Mouse (Mus musculus) heart, embryonic 11.5 days (tissue): ENCODE results near the gene Oma1. TPM values are rescaled to one million over a fixed set of nuclear protein-coding genes. Genes with fewer than 3 reads are reported as not detected.

Experiments
- ATAC-seq: fragments of 200-750 bp; cut with Nextera tagmentation; replicated peaks from 2 replicates; pipeline ENCODE4 v1.8.0; 2017; ENCODE audit warnings: moderate library complexity; ENCODE audit not compliant: insufficient number of reproducible peaks, low FRiP score, low TSS enrichment
- H3K27ac ChIP-seq: fragments of 300-500 bp; sonication (generic); 2 replicates; pipeline ENCODE4 v1.5.1; 2014; ENCODE audit warnings: mild to moderate bottlenecking, low read depth, low read length
- H3K27me3 ChIP-seq: fragments of 300-500 bp; sonication (generic); 2 replicates; pipeline ENCODE4 v1.6.1; 2014; ENCODE audit warnings: mild to moderate bottlenecking, low read length, mixed read lengths; ENCODE audit not compliant: control insufficient read depth, insufficient read depth
- H3K36me3 ChIP-seq: fragments of 300-500 bp; sonication (generic); 2 replicates; pipeline ENCODE4 v1.6.1; 2014; ENCODE audit warnings: mild to moderate bottlenecking, low read length, moderate library complexity, mixed read lengths; ENCODE audit not compliant: control insufficient read depth, insufficient read depth
- H3K4me1 ChIP-seq: fragments of 300-500 bp; sonication (generic); 2 replicates; pipeline ENCODE4 v1.6.1; 2014; ENCODE audit warnings: low read length; ENCODE audit not compliant: control insufficient read depth, insufficient read depth
- H3K4me2 ChIP-seq: fragments of 300-500 bp; sonication (generic); 2 replicates; pipeline ENCODE4 v1.6.1; 2014; ENCODE audit warnings: mild to moderate bottlenecking, moderate library complexity
- H3K4me3 ChIP-seq: fragments of 300-500 bp; sonication (generic); 2 replicates; pipeline ENCODE4 v1.5.1; 2014; ENCODE audit warnings: low read depth, low read length
- H3K9ac ChIP-seq: fragments of 300-500 bp; sonication (generic); 2 replicates; pipeline ENCODE4 v1.6.1; 2014; ENCODE audit warnings: mild to moderate bottlenecking, low read depth, low read length, moderate library complexity
- H3K9me3 ChIP-seq: fragments of 300-500 bp; sonication (generic); replicated peaks from 2 replicates; pipeline ENCODE4 v1.6.1; 2016; ENCODE audit warnings: low read length; ENCODE audit not compliant: control insufficient read depth
- WGBS: fragments of 180-500 bp; shearing (Covaris S2); extraction: QIAGEN DNeasy Blood & Tissue Kit; methylation state at CpG from one replicate; pipeline ENCODE4 v1.1.7; 2014; ENCODE audit not compliant: insufficient replicate concordance; 5-methylcytosine and 5-hydroxymethylcytosine counted together
- polyA plus RNA-seq: library from polyadenylated mRNA; unstranded; fragments of >200 nt; fragmentation: Nextera tagmentation; extraction: Ambion mirVana; gene quantifications from 2 replicates; pipeline ENCODE4 v1.2.1, GENCODE M21; 2014

The Oma1 gene
- polyA plus RNA-seq, 1 experiment from 2014 or later: 19.8 TPM

DNA sequence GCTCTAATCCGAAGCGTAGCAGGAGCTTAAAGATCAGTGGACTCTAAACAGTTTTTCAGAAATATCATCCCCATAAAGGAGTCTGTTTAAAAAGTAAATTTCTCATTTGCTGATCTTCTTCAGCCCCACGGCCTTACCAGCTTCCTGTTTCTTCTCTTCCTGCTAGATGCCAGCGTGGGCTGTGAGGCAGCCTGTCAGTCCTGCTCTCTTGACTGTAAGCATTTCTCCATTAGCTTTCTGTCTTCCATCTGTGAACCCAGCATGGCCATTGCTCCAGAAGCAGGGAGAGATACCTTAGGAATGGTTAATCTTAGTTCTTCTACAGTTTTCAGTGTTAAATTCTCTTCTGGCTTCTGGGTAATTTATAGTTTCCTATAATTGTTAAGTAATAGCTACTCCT, 28.0 kb downstream of the Oma1 start:
- Histone ChIP-seq H3K4me2 (no peak overlapping the region), H3K27me3 (no peaks in the 10 kb centered on the region), H3K4me3 (no peak overlapping the region), H3K36me3 (no peaks in the 10 kb centered on the region), H3K9ac (no peak overlapping the region), H3K9me3 (no peaks in the 10 kb centered on the region), H3K27ac (no peak overlapping the region), H3K4me1 (no peaks in the 10 kb centered on the region)
- ATAC-seq: no peak
- WGBS: 68% methylated on average over 4 of the region's 4 CpGs

DNA sequence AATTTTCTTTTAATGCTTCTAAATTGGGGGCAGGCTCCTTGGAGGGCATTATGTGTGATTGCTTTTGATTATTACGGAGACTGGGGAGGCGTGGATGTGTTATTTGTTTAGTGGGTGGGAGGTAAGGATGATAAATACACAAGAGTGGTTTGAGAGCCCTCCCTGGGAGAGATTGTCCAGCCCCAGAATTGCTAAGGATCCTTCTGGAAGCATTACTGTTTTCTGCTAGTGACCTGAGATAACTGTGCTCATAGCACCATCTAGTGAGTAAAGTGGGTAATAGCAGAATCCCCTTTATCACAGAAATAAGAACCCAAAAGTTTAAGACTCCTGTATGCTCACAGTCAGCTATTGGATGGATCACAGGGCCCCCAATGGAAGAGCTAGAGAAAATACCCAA, 32.4 kb downstream of the Oma1 start:
- Histone ChIP-seq H3K36me3 (no peaks in the 10 kb centered on the region), H3K27me3 (no peaks in the 10 kb centered on the region), H3K4me1 (no peaks in the 10 kb centered on the region), H3K4me3 (no peak overlapping the region), H3K9me3 (no peaks in the 10 kb centered on the region), H3K27ac (no peak overlapping the region), H3K4me2 (no peak overlapping the region), H3K9ac (no peak overlapping the region)
- ATAC-seq: no peak
- WGBS: 39% methylated on average over 2 of the region's 2 CpGs

DNA sequence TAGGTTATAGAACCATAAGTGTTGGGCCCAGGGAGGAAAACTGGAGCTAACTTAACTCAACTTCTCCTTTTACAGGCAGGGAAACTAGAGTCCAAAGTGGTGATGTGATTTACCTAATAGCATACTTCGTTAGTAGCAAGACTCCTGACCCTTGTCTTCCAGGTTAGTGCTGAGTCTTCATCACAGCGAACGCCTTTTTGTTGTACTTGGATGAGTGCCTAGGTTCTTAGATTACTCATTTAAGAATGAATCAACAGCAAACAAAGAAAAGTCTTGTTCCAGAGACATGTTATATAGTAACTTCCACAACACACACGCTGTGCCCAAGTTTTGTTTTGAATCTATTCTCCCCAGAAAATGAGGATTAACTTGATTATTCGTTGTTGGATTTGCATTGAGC, 33.2 kb downstream of the Oma1 start:
- Histone ChIP-seq H3K9me3 (no peaks in the 10 kb centered on the region), H3K4me3 (no peak overlapping the region), H3K36me3 (no peaks in the 10 kb centered on the region), H3K9ac (no peak overlapping the region), H3K27me3 (no peaks in the 10 kb centered on the region), H3K4me1 (no peaks in the 10 kb centered on the region), H3K4me2 (no peak overlapping the region), H3K27ac (no peak overlapping the region)
- 73% methylated on average over 5 of the region's 5 CpGs for WGBS
- no peak for ATAC-seq

DNA sequence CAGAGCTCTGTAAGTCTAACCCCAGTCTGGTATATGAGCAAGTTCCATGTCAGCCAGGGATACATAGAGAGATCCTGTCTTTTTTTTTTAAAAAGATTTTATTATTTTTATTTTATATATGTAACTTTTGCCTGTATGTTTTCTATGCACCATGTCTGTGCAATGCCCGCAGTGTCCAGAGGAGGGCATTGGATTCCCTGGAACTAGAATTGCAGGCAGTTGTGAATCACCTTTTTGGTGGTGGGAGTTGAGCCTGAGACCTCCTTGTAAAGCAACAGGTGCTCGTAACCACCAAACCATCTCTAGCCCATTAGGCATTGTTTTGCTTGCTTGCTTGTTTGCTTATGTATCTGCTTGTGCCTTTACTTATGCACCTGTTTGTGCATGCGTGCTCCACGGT, 35.6 kb downstream of the Oma1 start:
- Histone ChIP-seq H3K4me1 (no peaks in the 10 kb centered on the region), H3K9me3 (no peaks in the 10 kb centered on the region), H3K27ac (no peak overlapping the region), H3K4me2 (no peak overlapping the region), H3K4me3 (no peak overlapping the region), H3K27me3 (no peaks in the 10 kb centered on the region), H3K9ac (no peak overlapping the region), H3K36me3 (no peaks in the 10 kb centered on the region)
- ATAC-seq: no peak
- WGBS: 87% methylated on average over 4 of the region's 4 CpGs

DNA sequence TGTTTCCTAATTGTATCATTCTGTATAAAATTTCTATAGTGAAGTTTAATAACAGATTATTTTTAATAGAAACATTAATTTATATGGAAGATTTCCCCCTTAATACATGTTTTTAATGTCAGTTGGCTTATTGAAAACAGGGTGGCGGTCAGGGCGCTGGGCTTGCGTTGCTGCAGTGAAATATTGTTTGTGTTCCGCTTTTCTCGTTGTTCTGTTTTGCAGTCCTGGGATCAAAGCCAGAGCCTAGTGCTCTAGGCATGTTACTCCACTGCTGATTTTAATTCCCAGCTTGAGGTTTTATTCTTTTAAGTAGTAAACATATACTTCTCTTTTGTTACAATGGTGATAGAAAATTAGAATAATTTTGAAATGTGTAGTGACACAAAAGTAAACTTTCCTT, 39.3 kb downstream of the Oma1 start:
- ATAC-seq: no peak
- H3K4me2 ChIP-seq: no peak overlapping the region
- no peak overlapping the region for H3K27ac ChIP-seq
- H3K27me3 ChIP-seq: no peaks in the 10 kb centered on the region
- no peaks in the 10 kb centered on the region for H3K9me3 ChIP-seq
- H3K4me3 ChIP-seq: no peak overlapping the region
- no peak overlapping the region for H3K9ac ChIP-seq
- 92% methylated on average over 5 of the region's 5 CpGs for WGBS
- H3K4me1 ChIP-seq: no peaks in the 10 kb centered on the region
- no peaks in the 10 kb centered on the region for H3K36me3 ChIP-seq

DNA sequence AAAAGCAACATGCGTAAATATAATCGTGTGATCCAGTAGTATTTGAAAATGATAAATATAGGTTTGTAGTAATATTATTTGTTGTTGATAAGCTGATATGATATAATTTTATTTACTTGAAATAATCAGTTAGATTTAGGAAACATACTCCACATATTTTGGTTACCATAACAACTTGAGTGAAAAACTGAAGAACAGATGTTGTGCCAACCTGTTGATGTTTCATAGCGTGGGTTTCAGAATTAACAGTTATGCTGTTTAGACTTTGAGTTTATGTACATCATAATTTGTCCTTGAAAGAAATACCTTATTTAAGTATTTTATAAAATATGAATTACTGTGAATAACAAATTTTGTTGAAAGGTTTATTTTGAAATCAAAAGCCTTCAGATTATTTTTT, 43.8 kb downstream of the Oma1 start:
- no peak overlapping the region for H3K4me3 ChIP-seq
- H3K36me3 ChIP-seq: no peaks in the 10 kb centered on the region
- H3K27me3 ChIP-seq: no peaks in the 10 kb centered on the region
- no peak overlapping the region for H3K27ac ChIP-seq
- H3K4me2 ChIP-seq: no peak overlapping the region
- no peak for ATAC-seq
- WGBS: 95% methylated on average over 3 of the region's 3 CpGs
- no peaks in the 10 kb centered on the region for H3K9me3 ChIP-seq
- no peaks in the 10 kb centered on the region for H3K4me1 ChIP-seq
- no peak overlapping the region for H3K9ac ChIP-seq

DNA sequence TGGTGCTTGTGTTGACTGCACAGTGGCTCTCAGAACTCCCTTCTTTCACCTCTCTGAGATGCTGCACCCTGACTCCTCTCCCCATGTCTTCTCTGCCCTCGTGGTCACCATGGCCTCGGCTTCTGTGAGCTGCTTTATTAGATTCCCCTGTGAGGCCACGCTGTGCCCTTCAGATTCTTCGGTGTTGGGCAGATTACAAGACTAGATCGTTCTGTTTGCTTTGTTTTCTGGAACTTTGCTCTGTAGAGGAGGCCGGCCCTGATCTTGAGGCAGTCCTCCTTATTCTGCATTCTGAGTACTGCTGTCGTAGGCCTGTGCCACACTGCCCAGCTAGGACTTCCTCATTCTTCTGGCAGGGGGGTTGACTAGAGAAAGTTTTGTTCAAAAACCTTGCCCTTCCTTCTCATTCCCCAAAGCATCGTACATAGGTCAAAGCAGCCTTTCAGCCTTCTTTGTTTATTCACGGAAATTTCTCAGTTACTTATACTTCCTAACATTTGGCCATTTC, 45.4 kb downstream of the Oma1 start:
- no peaks in the 10 kb centered on the region for H3K36me3 ChIP-seq
- no peaks in the 10 kb centered on the region for H3K4me1 ChIP-seq
- H3K9me3 ChIP-seq: no peaks in the 10 kb centered on the region
- no peak overlapping the region for H3K27ac ChIP-seq
- H3K4me2 ChIP-seq: no peak overlapping the region
- WGBS: 85% methylated on average over 9 of the region's 9 CpGs
- H3K27me3 ChIP-seq: no peaks in the 10 kb centered on the region
- H3K4me3 ChIP-seq: no peak overlapping the region
- no peak for ATAC-seq
- no peak overlapping the region for H3K9ac ChIP-seq

DNA sequence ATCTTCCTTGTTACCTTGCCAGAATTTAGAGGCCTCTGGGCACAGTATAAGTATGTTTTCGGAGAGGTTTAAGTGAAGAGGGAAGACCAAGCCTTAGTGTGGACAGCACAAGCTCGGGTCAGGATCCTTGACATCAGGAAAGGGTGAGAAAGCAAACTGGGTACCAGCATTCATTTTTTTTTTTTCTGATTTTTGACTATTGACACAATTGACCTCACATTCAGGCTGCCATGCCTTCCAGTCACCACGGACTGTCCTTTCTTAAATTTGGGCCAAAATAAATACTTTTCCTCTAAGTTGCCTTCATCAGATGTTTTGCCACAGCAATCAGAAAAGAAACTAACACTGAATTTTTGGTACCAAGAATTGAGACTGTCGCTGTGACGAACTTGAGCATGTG, 68.6 kb downstream of the Oma1 start:
- Histone ChIP-seq H3K9me3 (no peaks in the 10 kb centered on the region), H3K4me1 (no peaks in the 10 kb centered on the region), H3K36me3 (no peaks in the 10 kb centered on the region), H3K4me2 (no peak overlapping the region), H3K9ac (no peak overlapping the region), H3K27ac (no peak overlapping the region), H3K27me3 (no peaks in the 10 kb centered on the region), H3K4me3 (no peak overlapping the region)
- no peak for ATAC-seq
- WGBS: 81% methylated on average over 5 of the region's 5 CpGs

DNA sequence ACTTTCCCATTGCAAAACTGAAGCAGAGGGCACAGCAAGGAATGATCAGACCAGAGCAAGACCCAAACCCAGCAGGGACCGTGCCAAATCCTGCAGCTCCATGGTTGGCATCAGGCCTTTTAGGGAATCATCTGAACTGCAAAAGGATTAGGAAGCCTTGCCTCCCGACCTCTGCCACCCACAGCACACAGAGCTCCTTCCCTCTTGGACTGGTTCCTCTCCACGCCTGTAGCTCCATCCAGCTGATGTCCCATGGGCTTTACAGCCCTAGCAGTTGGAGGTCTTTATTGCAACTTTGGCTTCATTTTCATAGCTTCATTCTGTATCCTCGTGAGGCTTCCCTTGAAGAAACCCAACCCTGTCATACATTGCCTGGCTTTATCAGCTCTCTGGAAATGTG, 71.4 kb downstream of the Oma1 start:
- Histone ChIP-seq H3K4me1 (no peaks in the 10 kb centered on the region), H3K27ac (no peak overlapping the region), H3K4me2 (no peak overlapping the region), H3K9me3 (no peaks in the 10 kb centered on the region), H3K27me3 (no peaks in the 10 kb centered on the region), H3K4me3 (no peak overlapping the region), H3K9ac (no peak overlapping the region), H3K36me3 (no peaks in the 10 kb centered on the region)
- ATAC-seq: no peak
- 67% methylated on average over 4 of the region's 4 CpGs for WGBS
